Comparison of ENCODE assay signal across 12 mouse cellular contexts in the genomic region with DNA sequence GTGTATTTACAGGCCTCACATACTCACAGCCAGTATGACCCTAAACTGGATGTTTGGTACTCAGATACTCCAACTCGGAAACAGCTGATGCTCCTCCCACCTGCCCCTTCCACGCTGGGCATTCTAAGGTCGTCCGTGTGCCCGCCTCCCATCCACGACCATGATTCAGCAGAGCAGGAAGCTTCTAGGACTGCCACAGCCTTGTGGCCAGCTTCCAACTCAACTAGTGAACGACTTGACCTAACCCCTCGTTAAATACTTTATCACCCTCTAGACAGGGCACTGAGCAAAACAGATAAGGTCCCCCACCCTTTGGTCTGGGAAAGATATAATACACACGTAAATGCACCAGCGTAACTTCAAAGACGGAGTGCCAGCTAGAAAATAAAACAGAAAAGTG. TPM values are rescaled to one million over a fixed set of nuclear protein-coding genes. Genes with fewer than 3 reads are reported as not detected.
A peak's percentile ranks its signal among the peaks of the same experiment; 100 is the strongest.
DNase-seq lines count a peak whose midpoint lies in the region; ATAC-seq and TF ChIP-seq lines count a peak whose summit lies in the region.
"Had no signal": no experiment of that assay in that cellular context is flagged by ENCODE, and none has a peak within 500 bp of the region (broad histone marks: within the 10 kb centered on the region; RNA-seq: fewer than 3 reads in every experiment).

No protein-coding gene starts in this region.

- H3K36me3 ChIP-seq in heart, embryonic 13.5 days, result 0 out of 2 replicates have a peak, but pooled peaks cover 3% of the 10 kb centered on the region
- H3K36me3 ChIP-seq in megakaryocyte, embryonic 14.5 days (replicated peaks; ENCODE audit: low read length), result peaks cover 43% of the 10 kb centered on the region
- no peaks in the 10 kb centered on the region for H3K36me3 ChIP-seq in hindbrain, postnatal 0 days (ENCODE audit: insufficient read depth, low read length)

- intact Hi-C loops in heart, postnatal 36 days (cut with DNase I), result loop anchor here (5.0 kb wide), 1 partner anchor 33 kb away; a partner anchor contains a TSS
- intact Hi-C loops in left cerebral cortex, postnatal 10 days (cut with DNase I), result no loop called here

- no peak overlapping the region for H3K9ac ChIP-seq in heart, embryonic 13.5 days
- no peak overlapping the region for H3K9ac ChIP-seq in hindbrain, postnatal 0 days (replicated peaks; ENCODE audit: low read length)
- H3K9ac ChIP-seq: embryonic facial prominence, embryonic 13.5 days had no signal

- no peak for DNase-seq in heart, postnatal 36 days
- peak; percentile 32 for DNase-seq in adrenal gland, postnatal 10 days
- no peak for DNase-seq in left cerebral cortex, postnatal 10 days (ENCODE audit: extremely low spot score in 1 of 2, low spot score in 2 of 2)
- no peak for DNase-seq in embryo, embryonic 11 days
- no peak for DNase-seq in hindbrain, postnatal 0 days (ENCODE audit: low spot score)

- peaks cover 48% of the 10 kb centered on the region for H3K4me1 ChIP-seq in heart, embryonic 13.5 days
- peaks cover 61% of the 10 kb centered on the region for H3K4me1 ChIP-seq in megakaryocyte, embryonic 14.5 days
- H3K4me1 ChIP-seq in hindbrain, postnatal 0 days (ENCODE audit: insufficient read depth, low read length), result no peaks in the 10 kb centered on the region
- H3K4me1 ChIP-seq: embryonic facial prominence, embryonic 13.5 days; hindbrain, embryonic 10.5 days had no signal

- H3K27me3 ChIP-seq in heart, embryonic 13.5 days (replicated peaks), result no peaks in the 10 kb centered on the region
- H3K27me3 ChIP-seq in megakaryocyte, embryonic 14.5 days (replicated peaks), result no peaks in the 10 kb centered on the region
- no peaks in the 10 kb centered on the region for H3K27me3 ChIP-seq in hindbrain, postnatal 0 days (ENCODE audit: insufficient read depth, low read length)
- H3K27me3 ChIP-seq: embryonic facial prominence, embryonic 13.5 days had no signal

- no peak overlapping the region for H3K4me3 ChIP-seq in heart, embryonic 13.5 days
- peak overlapping the region; percentile 64 for H3K4me3 ChIP-seq in megakaryocyte, embryonic 14.5 days (replicated peaks)
- H3K4me3 ChIP-seq in hindbrain, postnatal 0 days (ENCODE audit: low read length), result no peak overlapping the region
- H3K4me3 ChIP-seq: embryonic facial prominence, embryonic 13.5 days; hindbrain, embryonic 10.5 days; limb, embryonic 10.5 days; myocyte had no signal

- no peaks in the 10 kb centered on the region for H3K9me3 ChIP-seq in heart, embryonic 13.5 days
- no peaks in the 10 kb centered on the region for H3K9me3 ChIP-seq in megakaryocyte, embryonic 14.5 days
- no peaks in the 10 kb centered on the region for H3K9me3 ChIP-seq in hindbrain, postnatal 0 days (ENCODE audit: low read length)
- H3K9me3 ChIP-seq: embryonic facial prominence, embryonic 13.5 days; hindbrain, embryonic 10.5 days; limb, embryonic 10.5 days had no signal

- WGBS in heart, embryonic 13.5 days, result 36% methylated on average over 11 of the region's 11 CpGs
- WGBS in hindbrain, postnatal 0 days, result 81% methylated on average over 11 of the region's 11 CpGs

- peak overlapping the region; percentile 58 for H3K27ac ChIP-seq in heart, embryonic 13.5 days (replicated peaks)
- H3K27ac ChIP-seq in hindbrain, postnatal 0 days, result no peak overlapping the region
- H3K27ac ChIP-seq: embryonic facial prominence, embryonic 13.5 days; hindbrain, embryonic 10.5 days; limb, embryonic 10.5 days had no signal

- ATAC-seq in heart, embryonic 13.5 days (ENCODE audit: extremely low read depth, insufficient number of reproducible peaks, low FRiP score, low TSS enrichment), result peak; percentile 58; the same call in 1 of the 2 replicates
- ATAC-seq in hematopoietic stem cell, adult 5-6 weeks (replicated peaks in 1 of 2; ENCODE audit: insufficient read depth in 1 of 2, low FRiP score in 2 of 2, low TSS enrichment in 1 of 2, low read depth in 1 of 2, poor library complexity in 2 of 2, severe bottlenecking in 2 of 2), result peak; percentile 79 to 85
- ATAC-seq in hindbrain, postnatal 0 days, result no peak

- H3K4me2 ChIP-seq in heart, embryonic 13.5 days, result peak overlapping the region; percentile 40
- no peak overlapping the region for H3K4me2 ChIP-seq in hindbrain, postnatal 0 days (ENCODE audit: low read depth, low read length)
- H3K4me2 ChIP-seq: embryonic facial prominence, embryonic 13.5 days had no signal

- no peak for TF ChIP-seq CTCF in hindbrain, postnatal 0 days (IDR thresholded peaks at IDR 0.05; ENCODE audit: low read depth)

RNA-seq across cellular contexts. Expression of a gene that starts 35.0 kb away (rescaled TPM):
- 3.6 and 3.9 TPM in 2 replicates for polyA plus RNA-seq in heart, embryonic 13.5 days (2015; fragmentation: Nextera tagmentation; extraction: Ambion mirVana)
- total RNA-seq in heart, postnatal 36 days (2021), result 1 to 10 TPM; 3.0 to 4.6 TPM
- 10 to 100 TPM; 10.3 to 12.7 TPM for total RNA-seq in adrenal gland, postnatal 10 days (2021)
- total RNA-seq in hematopoietic stem cell, adult 5-6 weeks (2017), result 35.3 and 44.7 TPM in 2 replicates
- 0.91 and 2.2 TPM in 2 replicates for polyA plus RNA-seq in megakaryocyte, embryonic 14.5 days (2012; ENCODE audit: insufficient read depth, low replicate concordance)
- 1 to 10 TPM; 2.2 to 3.2 TPM for total RNA-seq in left cerebral cortex, postnatal 10 days (2021)
- 7.2 and 13.3 TPM in 2 replicates for total RNA-seq in hindbrain, postnatal 0 days (2014; rRNA removed)
- polyA plus RNA-seq in hindbrain, postnatal 0 days (2015; fragmentation: Nextera tagmentation; extraction: Ambion mirVana), result 3.8 and 4.3 TPM in 2 replicates
